Mouse (Mus musculus) megakaryocyte, embryonic 14.5 days (primary cell): ENCODE data around the gene Tfeb. TPM values are rescaled to one million over a fixed set of nuclear protein-coding genes. Genes with fewer than 3 reads are reported as not detected.

Experiments
- H3K27me3 ChIP-seq: replicated peaks from 2 replicates; pipeline ENCODE3; 2012; ENCODE audit warnings: inconsistent platforms
- H3K36me3 ChIP-seq: replicated peaks from 2 replicates; pipeline ENCODE3; 2012; ENCODE audit warnings: low read length, inconsistent platforms, mixed read lengths
- H3K4me1 ChIP-seq: 2 replicates; pipeline ENCODE4 v1.6.1; 2012; ENCODE audit warnings: inconsistent platforms
- H3K4me3 ChIP-seq: replicated peaks from 2 replicates; pipeline ENCODE3; 2012; ENCODE audit warnings: moderate library complexity, mild to moderate bottlenecking, inconsistent platforms
- H3K9me3 ChIP-seq: 2 replicates; pipeline ENCODE4 v1.6.1; 2012; ENCODE audit warnings: inconsistent platforms
- FLI1 ChIP-seq: IDR thresholded peaks from 2 replicates; pipeline ENCODE4 v1.6.1; 2012; ENCODE audit warnings: low read length, inconsistent platforms, mixed read lengths
- GATA1 ChIP-seq: IDR thresholded peaks from 3 replicates; pipeline ENCODE4 v1.6.1; 2012; ENCODE audit warnings: mixed read lengths, low read length, inconsistent platforms, borderline replicate concordance
- polyA plus RNA-seq: library from polyadenylated mRNA; stranded (reverse); fragments of >175 nt; gene quantifications from 2 replicates; pipeline ENCODE4 v1.2.3, GENCODE M21; 2012; ENCODE audit warnings: low replicate concordance; ENCODE audit not compliant: insufficient read depth

Gene Tfeb
- polyA plus RNA-seq, 1 experiment = 34.8 TPM

GRCm38 (mm10) chr17:47738879-47739798 lies 2.3 kb downstream of the Tfeb start:
- TF ChIP-seq FLI1 (no peak), GATA1 (no peak)
- peaks cover 59% of the 10 kb centered on the region for H3K27me3 ChIP-seq
- no peaks in the 10 kb centered on the region for H3K36me3 ChIP-seq
- peaks cover 36% of the 10 kb centered on the region for H3K4me1 ChIP-seq
- H3K4me3 ChIP-seq = peak overlapping the region; percentile 96
- peaks cover under 1% of the 10 kb centered on the region; the same call in 1 of the 2 replicates for H3K9me3 ChIP-seq

DNA sequence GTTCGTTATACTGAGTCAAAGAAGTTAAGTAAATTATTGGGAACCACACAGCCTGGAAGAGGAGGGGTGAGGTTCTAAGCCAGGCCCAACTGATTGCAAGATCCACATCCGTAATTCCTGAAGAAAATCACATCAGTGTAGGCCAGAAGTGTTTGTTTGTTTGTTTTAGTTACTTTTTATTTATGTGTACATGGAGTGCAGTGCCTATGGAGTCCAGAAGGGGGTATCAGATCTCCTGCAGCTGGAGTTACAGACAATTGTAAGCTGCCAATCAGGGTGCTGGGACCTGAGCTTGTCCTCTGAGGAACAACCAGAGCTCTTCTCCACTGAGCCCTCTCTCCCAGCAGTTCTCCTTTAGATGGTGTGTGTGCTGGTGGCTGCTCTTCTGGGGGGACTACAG lies 3.4 kb downstream of the Tfeb start:
- H3K9me3 ChIP-seq = peaks cover 10% of the 10 kb centered on the region; the same call in 1 of the 2 replicates
- no peak overlapping the region for H3K4me3 ChIP-seq
- peaks cover 55% of the 10 kb centered on the region for H3K27me3 ChIP-seq
- no peaks in the 10 kb centered on the region for H3K36me3 ChIP-seq
- peaks cover 36% of the 10 kb centered on the region for H3K4me1 ChIP-seq
- TF ChIP-seq FLI1 (no peak), GATA1 (no peak)

DNA sequence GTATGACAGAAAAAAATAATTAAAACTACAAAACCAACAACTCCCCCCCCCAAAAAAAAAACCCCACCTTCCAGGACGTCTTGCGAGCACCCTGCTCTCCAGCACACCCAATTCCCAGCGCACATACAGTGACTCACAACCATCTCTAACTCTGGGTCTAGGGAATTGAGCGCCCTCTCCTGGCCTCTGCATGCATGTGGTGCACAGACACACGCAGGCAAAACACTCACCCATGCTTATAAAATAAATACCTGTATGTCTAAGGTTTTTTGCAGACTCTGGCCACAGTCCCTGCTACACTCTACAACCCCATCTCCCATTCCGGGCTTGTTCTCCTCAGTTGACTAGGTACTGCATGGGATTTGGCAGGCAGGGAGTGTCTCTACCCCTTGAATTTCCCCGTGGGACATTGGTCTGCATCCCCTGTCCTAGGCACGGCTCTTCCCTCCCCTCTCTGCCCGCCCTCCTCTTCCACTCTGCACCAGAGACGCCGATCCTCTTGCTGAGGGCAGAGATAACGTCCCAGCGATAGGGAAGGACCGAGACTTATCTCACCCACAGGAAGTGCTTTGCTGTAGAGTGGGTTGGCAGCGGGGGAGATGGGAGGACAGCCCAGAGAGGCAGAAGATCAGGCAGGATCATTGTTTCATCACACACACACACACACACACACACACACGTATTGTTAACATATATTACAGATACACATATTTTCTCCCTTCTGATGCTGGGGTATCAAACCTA lies 6.3 kb downstream of the Tfeb start:
- H3K27me3 ChIP-seq = peaks cover 39% of the 10 kb centered on the region
- no peaks in the 10 kb centered on the region for H3K36me3 ChIP-seq
- peak overlapping the region; percentile 48 for H3K4me3 ChIP-seq

GRCm38 (mm10) chr17:47744086-47744485 lies 7.3 kb downstream of the Tfeb start:
- H3K9me3 ChIP-seq = peaks cover 10% of the 10 kb centered on the region; the same call in 1 of the 2 replicates
- H3K4me1 ChIP-seq = peaks cover 20% of the 10 kb centered on the region
- no peaks in the 10 kb centered on the region for H3K36me3 ChIP-seq
- H3K27me3 ChIP-seq = peaks cover 39% of the 10 kb centered on the region
- H3K4me3 ChIP-seq = no peak overlapping the region
- no peak for TF ChIP-seq FLI1

More for the DNA sequence above, 6.3 kb downstream of the Tfeb start:
- H3K4me1 ChIP-seq = peaks cover 29% of the 10 kb centered on the region
- peaks cover 10% of the 10 kb centered on the region; the same call in 1 of the 2 replicates for H3K9me3 ChIP-seq
- TF ChIP-seq GATA1 (no peak), FLI1 (no peak)

DNA sequence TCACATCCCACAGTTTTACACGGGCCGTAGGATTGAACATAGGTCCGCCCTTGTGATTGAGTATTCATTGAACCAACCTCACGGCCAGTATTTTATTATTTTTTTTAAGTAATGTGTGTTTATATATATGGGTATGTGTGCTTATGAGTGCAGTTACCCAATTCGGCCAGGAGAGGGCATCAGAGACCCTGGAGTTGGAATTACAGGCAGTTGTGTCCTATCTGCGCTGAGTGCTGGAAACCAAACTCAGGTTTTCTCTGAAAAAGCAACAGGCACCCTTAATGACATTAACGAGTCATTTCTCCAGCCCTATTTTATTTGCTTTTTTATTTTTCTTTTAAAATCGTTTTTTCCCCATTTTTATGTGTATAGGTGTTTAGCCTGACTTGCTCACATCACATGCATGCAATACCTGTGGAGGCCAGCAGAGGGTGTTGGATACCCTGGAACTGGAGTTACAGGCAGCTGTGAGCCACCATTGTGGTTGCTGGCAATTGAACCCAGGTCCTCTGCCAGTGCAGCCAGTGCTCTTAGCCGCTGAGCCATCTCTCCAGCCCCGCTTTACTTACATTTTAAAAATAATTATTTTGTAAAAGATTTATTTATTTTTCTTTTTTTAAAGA lies 8.0 kb downstream of the Tfeb start:
- Histone ChIP-seq H3K9me3 (peaks cover 10% of the 10 kb centered on the region; the same call in 1 of the 2 replicates), H3K4me1 (peaks cover 13% of the 10 kb centered on the region), H3K4me3 (no peak overlapping the region), H3K36me3 (no peaks in the 10 kb centered on the region), H3K27me3 (peaks cover 35% of the 10 kb centered on the region)
- TF ChIP-seq FLI1 (no peak), GATA1 (no peak)

DNA sequence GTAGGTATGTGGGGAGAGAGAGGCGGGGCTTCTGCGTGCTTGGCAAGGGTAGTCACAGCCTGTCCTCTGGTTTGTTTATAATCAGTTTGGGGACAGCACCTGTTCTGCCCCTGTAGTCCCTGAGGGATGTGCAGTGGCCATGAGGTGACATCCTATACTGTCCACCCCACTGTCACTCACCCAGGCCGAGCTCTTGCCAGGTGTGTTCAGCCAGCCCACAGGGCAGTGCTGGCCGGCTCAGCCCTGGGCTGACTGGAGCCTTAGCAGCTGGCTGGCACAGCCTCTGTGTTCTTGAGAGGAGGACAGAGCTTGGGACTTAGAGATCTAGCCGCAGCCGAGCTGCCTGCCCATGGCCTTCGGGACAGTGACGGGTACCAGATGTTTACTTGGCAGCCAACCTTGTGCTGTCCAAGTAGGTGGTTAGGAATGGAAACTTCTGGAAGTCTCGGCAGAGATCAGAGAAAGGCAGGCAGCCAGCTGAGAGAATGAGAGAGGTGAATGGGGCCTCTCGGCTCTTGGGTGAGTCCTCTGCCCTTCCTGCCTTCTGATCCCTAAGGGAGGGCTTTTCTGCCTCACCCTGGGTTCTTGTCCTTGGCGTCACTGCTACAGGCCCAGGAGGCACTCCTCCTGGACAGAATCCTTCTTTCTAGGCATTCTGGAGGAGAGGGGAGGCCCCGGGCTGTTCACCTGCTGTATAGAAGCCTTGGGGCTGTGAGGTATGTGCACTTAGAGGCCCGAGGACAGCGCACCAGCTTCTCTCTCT lies 12.1 kb downstream of the Tfeb start:
- Histone ChIP-seq H3K4me1 (peaks cover 13% of the 10 kb centered on the region), H3K36me3 (peaks cover 7% of the 10 kb centered on the region), H3K27me3 (peaks cover 15% of the 10 kb centered on the region), H3K4me3 (no peak overlapping the region), H3K9me3 (peaks cover 20% of the 10 kb centered on the region)
- TF ChIP-seq GATA1 = no peak
- no peak for TF ChIP-seq FLI1

DNA sequence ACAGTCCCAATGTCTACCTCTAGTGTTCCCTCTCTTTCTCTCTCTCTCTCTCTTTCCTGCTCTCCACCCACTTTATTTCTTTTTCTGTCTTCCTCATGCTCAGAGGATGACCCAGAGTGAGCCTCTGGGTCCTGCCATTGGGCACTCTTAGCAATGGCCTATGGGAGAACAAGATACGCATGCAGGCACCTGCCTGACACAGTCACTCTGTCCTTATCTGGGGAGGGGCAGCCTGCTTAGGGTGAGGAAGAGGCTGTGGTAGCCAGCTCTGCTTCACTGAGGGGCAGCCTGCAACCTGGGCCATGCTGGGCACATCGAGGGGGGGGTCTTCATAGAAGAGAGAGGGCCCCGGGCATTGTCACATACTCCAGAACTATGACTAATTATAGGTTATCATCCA lies 12.8 kb downstream of the Tfeb start:
- Histone ChIP-seq H3K36me3 (peaks cover 7% of the 10 kb centered on the region), H3K4me1 (peaks cover 20% of the 10 kb centered on the region), H3K9me3 (peaks cover 14% of the 10 kb centered on the region), H3K27me3 (peaks cover 15% of the 10 kb centered on the region), H3K4me3 (no peak overlapping the region)
- TF ChIP-seq GATA1 (no peak), FLI1 (no peak)

DNA sequence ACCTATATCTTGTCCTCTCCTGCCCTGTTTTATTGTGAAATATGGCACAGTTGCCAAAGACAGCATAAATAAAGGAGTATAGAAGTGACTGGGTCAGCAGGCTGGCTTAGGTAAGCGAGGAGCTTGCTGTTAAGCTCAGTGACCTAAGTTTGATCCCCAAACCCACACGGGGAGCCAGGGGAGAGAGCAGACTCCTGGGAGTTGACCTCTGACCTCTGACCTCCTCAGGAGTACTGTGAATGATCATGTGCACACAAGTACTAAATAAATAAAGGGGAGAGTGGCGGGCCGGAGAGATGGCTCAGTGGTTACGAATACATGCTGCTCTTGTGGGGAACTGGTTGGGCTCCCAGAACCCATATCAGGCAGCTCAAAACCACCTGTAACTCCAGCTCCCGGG lies 13.3 kb downstream of the Tfeb start:
- Histone ChIP-seq H3K9me3 (peaks cover 10% of the 10 kb centered on the region), H3K4me3 (no peak overlapping the region), H3K27me3 (peaks cover 18% of the 10 kb centered on the region), H3K36me3 (peaks cover 7% of the 10 kb centered on the region), H3K4me1 (peaks cover 20% of the 10 kb centered on the region)
- TF ChIP-seq GATA1 = no peak
- no peak for TF ChIP-seq FLI1

GRCm38 (mm10) chr17:47751811-47752210 lies 15.0 kb downstream of the Tfeb start:
- Histone ChIP-seq H3K27me3 (peaks cover 24% of the 10 kb centered on the region), H3K9me3 (peaks cover 10% of the 10 kb centered on the region), H3K4me3 (no peak overlapping the region), H3K36me3 (peaks cover 7% of the 10 kb centered on the region), H3K4me1 (peaks cover 21% of the 10 kb centered on the region)
- TF ChIP-seq GATA1 (no peak), FLI1 (no peak)
